Mouse (Mus musculus): ENCODE data around the gene Tomm20. TPM values are rescaled to one million over a fixed set of nuclear protein-coding genes. Genes with fewer than 3 reads are reported as not detected.
"Not testable (repeated sequence)": the region's sequence is repeated elsewhere in the genome, so short reads cannot be mapped to it uniquely, and the experiment has no call there.

The Tomm20 gene
- polyA plus RNA-seq, 1 experiment = 242 TPM

GRCm38 (mm10) chr8:126917179-126917905, 28.3 kb downstream of the Tomm20 start:
- Histone ChIP-seq H3K27ac (replicated peaks; ENCODE audit: low read depth, low read length) (peak overlapping the region; percentile 71), H3K4me1 (ENCODE audit: control insufficient read depth, insufficient read depth, insufficient read length, low read length) (peaks cover 28% of the 10 kb centered on the region), H3K4me3 (ENCODE audit: insufficient read depth, low read depth, low read length) (no peak overlapping the region)

- Histone ChIP-seq H3K4me1 (ENCODE audit: control insufficient read depth, insufficient read depth, insufficient read length, low read length) (peaks cover 28% of the 10 kb centered on the region), H3K4me3 (ENCODE audit: insufficient read depth, low read depth, low read length) (no peak overlapping the region), H3K27ac (replicated peaks; ENCODE audit: low read depth, low read length) (no peak overlapping the region)
Observed at GRCm38 (mm10) chr8:126916611-126917010, 29.0 kb downstream of the Tomm20 start.

- no peak overlapping the region for H3K4me3 ChIP-seq (ENCODE audit: insufficient read depth, low read depth, low read length)
- H3K4me1 ChIP-seq (ENCODE audit: control insufficient read depth, insufficient read depth, insufficient read length, low read length) = peaks cover 28% of the 10 kb centered on the region
- H3K27ac ChIP-seq (replicated peaks; ENCODE audit: low read depth, low read length) = no peak overlapping the region
Observed at GRCm38 (mm10) chr8:126914609-126915375, 30.9 kb downstream of the Tomm20 start.

- H3K4me1 ChIP-seq (ENCODE audit: control insufficient read depth, insufficient read depth, insufficient read length, low read length) = peaks cover 22% of the 10 kb centered on the region
- not testable (repeated sequence) for H3K27ac ChIP-seq (replicated peaks; ENCODE audit: low read depth, low read length); H3K4me3 ChIP-seq (ENCODE audit: insufficient read depth, low read depth, low read length)
Observed at GRCm38 (mm10) chr8:126914107-126914490, 31.5 kb downstream of the Tomm20 start.

GRCm38 (mm10) chr8:126913241-126914106, 32.2 kb downstream of the Tomm20 start:
- H3K4me3 ChIP-seq (ENCODE audit: insufficient read depth, low read depth, low read length) = no peak overlapping the region
- H3K27ac ChIP-seq (replicated peaks; ENCODE audit: low read depth, low read length) = peak overlapping the region; percentile 63

GRCm38 (mm10) chr8:126909371-126909802, 36.3 kb downstream of the Tomm20 start:
- no peak overlapping the region for H3K4me3 ChIP-seq (ENCODE audit: insufficient read depth, low read depth, low read length)
- H3K27ac ChIP-seq (replicated peaks; ENCODE audit: low read depth, low read length) = peak overlapping the region; percentile 11; the same call in 1 of the 2 replicates
- H3K4me1 ChIP-seq (ENCODE audit: control insufficient read depth, insufficient read depth, insufficient read length, low read length) = peaks cover 22% of the 10 kb centered on the region

More at GRCm38 (mm10) chr8:126913241-126914106, 32.2 kb downstream of the Tomm20 start:
- peaks cover 24% of the 10 kb centered on the region for H3K4me1 ChIP-seq (ENCODE audit: control insufficient read depth, insufficient read depth, insufficient read length, low read length)

GRCm38 (mm10) chr8:126908805-126909204, 36.8 kb downstream of the Tomm20 start:
- Histone ChIP-seq H3K4me1 (ENCODE audit: control insufficient read depth, insufficient read depth, insufficient read length, low read length) (peaks cover 21% of the 10 kb centered on the region), H3K27ac (replicated peaks; ENCODE audit: low read depth, low read length) (peak overlapping the region; percentile 11; the same call in 1 of the 2 replicates), H3K4me3 (ENCODE audit: insufficient read depth, low read depth, low read length) (no peak overlapping the region)

- peaks cover 16% of the 10 kb centered on the region for H3K4me1 ChIP-seq (ENCODE audit: control insufficient read depth, insufficient read depth, insufficient read length, low read length)
- no peak overlapping the region for H3K27ac ChIP-seq (replicated peaks; ENCODE audit: low read depth, low read length)
Observed at GRCm38 (mm10) chr8:126907968-126908367, 37.7 kb downstream of the Tomm20 start.

GRCm38 (mm10) chr8:126907374-126907773, 38.3 kb downstream of the Tomm20 start:
- Histone ChIP-seq H3K4me1 (ENCODE audit: control insufficient read depth, insufficient read depth, insufficient read length, low read length) (peaks cover 12% of the 10 kb centered on the region), H3K27ac (replicated peaks; ENCODE audit: low read depth, low read length) (no peak overlapping the region), H3K4me3 (ENCODE audit: insufficient read depth, low read depth, low read length) (no peak overlapping the region)

More at GRCm38 (mm10) chr8:126907968-126908367, 37.7 kb downstream of the Tomm20 start:
- H3K4me3 ChIP-seq (ENCODE audit: insufficient read depth, low read depth, low read length) = no peak overlapping the region

- Histone ChIP-seq H3K27ac (replicated peaks; ENCODE audit: low read depth, low read length) (no peak overlapping the region), H3K4me1 (ENCODE audit: control insufficient read depth, insufficient read depth, insufficient read length, low read length) (peaks cover 12% of the 10 kb centered on the region), H3K4me3 (ENCODE audit: insufficient read depth, low read depth, low read length) (no peak overlapping the region)
Observed at GRCm38 (mm10) chr8:126905387-126905786, 40.3 kb downstream of the Tomm20 start.

- peaks cover 12% of the 10 kb centered on the region for H3K4me1 ChIP-seq (ENCODE audit: control insufficient read depth, insufficient read depth, insufficient read length, low read length)
- H3K27ac ChIP-seq (replicated peaks; ENCODE audit: low read depth, low read length) = no peak overlapping the region
- H3K4me3 ChIP-seq (ENCODE audit: insufficient read depth, low read depth, low read length) = no peak overlapping the region
Observed at GRCm38 (mm10) chr8:126903927-126904326, 41.7 kb downstream of the Tomm20 start.

GRCm38 (mm10) chr8:126903224-126903895, 42.3 kb downstream of the Tomm20 start:
- Histone ChIP-seq H3K4me1 (ENCODE audit: control insufficient read depth, insufficient read depth, insufficient read length, low read length) (peaks cover 9% of the 10 kb centered on the region), H3K4me3 (ENCODE audit: insufficient read depth, low read depth, low read length) (no peak overlapping the region), H3K27ac (replicated peaks; ENCODE audit: low read depth, low read length) (no peak overlapping the region)

GRCm38 (mm10) chr8:126901612-126902011, 44.0 kb downstream of the Tomm20 start:
- H3K27ac ChIP-seq (replicated peaks; ENCODE audit: low read depth, low read length) = no peak overlapping the region

GRCm38 (mm10) chr8:126901049-126901448, 44.6 kb downstream of the Tomm20 start:
- Histone ChIP-seq H3K27ac (replicated peaks; ENCODE audit: low read depth, low read length) (no peak overlapping the region), H3K4me3 (ENCODE audit: insufficient read depth, low read depth, low read length) (no peak overlapping the region), H3K4me1 (ENCODE audit: control insufficient read depth, insufficient read depth, insufficient read length, low read length) (no peaks in the 10 kb centered on the region)

More at GRCm38 (mm10) chr8:126901612-126902011, 44.0 kb downstream of the Tomm20 start:
- H3K4me1 ChIP-seq (ENCODE audit: control insufficient read depth, insufficient read depth, insufficient read length, low read length) = no peaks in the 10 kb centered on the region
- no peak overlapping the region for H3K4me3 ChIP-seq (ENCODE audit: insufficient read depth, low read depth, low read length)

Measured in brown adipose tissue, adult 24 weeks (tissue).